Mouse (Mus musculus) thymus, adult 2 months (tissue): ENCODE results near the gene Rrp36. TPM values are rescaled to one million over a fixed set of nuclear protein-coding genes. Genes with fewer than 3 reads are reported as not detected.

Experiments
- DNase-seq: peaks from one replicate; pipeline ENCODE4 v3.0.0; 2021
- H3K27ac ChIP-seq: fragments of 200-500 bp; 2 replicates; pipeline ENCODE4 v1.5.1; 2012; ENCODE audit warnings: low read length, control low read depth; ENCODE audit not compliant: control insufficient read depth, insufficient read depth
- H3K27me3 ChIP-seq: fragments of 200-500 bp; 2 replicates; pipeline ENCODE4 v1.6.1; 2012; ENCODE audit warnings: mild to moderate bottlenecking, low read length, moderate library complexity, mixed read lengths; ENCODE audit not compliant: control insufficient read depth, insufficient read depth
- H3K36me3 ChIP-seq: fragments of 200-500 bp; 2 replicates; pipeline ENCODE4 v1.6.1; 2012; ENCODE audit warnings: mild to moderate bottlenecking, low read length, moderate library complexity; ENCODE audit not compliant: control insufficient read depth, insufficient read depth
- H3K4me1 ChIP-seq: fragments of 200-500 bp; replicated peaks from 2 replicates; pipeline ENCODE4 v1.6.1; 2012; ENCODE audit warnings: low read length; ENCODE audit not compliant: control insufficient read depth, insufficient read depth
- H3K4me3 ChIP-seq: fragments of 200-500 bp; 2 replicates; pipeline ENCODE4 v1.5.1; 2012; ENCODE audit warnings: mild to moderate bottlenecking, low read length, control low read depth, moderate library complexity; ENCODE audit not compliant: control insufficient read depth, insufficient read depth
- CTCF ChIP-seq: fragments of 200-500 bp; IDR thresholded peaks from 2 replicates; pipeline ENCODE4 v1.5.1; 2012; ENCODE audit warnings: mild to moderate bottlenecking, control low read depth, low read length, moderate library complexity, borderline replicate concordance; ENCODE audit not compliant: control insufficient read depth, poor library complexity, insufficient read depth; ENCODE audit errors: extremely low read depth
- POLR2A ChIP-seq: fragments of 200-500 bp; IDR thresholded peaks from 2 replicates; pipeline ENCODE4 v1.6.1; 2012; ENCODE audit warnings: mild to moderate bottlenecking, low read length, control low read depth, moderate library complexity; ENCODE audit not compliant: control insufficient read depth, poor library complexity, insufficient read depth; ENCODE audit errors: extremely low read depth
- WGBS: fragments of 180-500 bp; shearing (Covaris S2); methylation state at CpG from one replicate; pipeline ENCODE4 v1.1.7; 2018; 5-methylcytosine and 5-hydroxymethylcytosine counted together
- polyA plus RNA-seq: library from polyadenylated mRNA; depleted of rRNA; stranded (reverse); fragments of >200 nt; gene quantifications from 2 replicates; pipeline ENCODE4 v1.2.3, GENCODE M21; 2012

The Rrp36 gene
- polyA plus RNA-seq, 1 experiment: 47.8 TPM

DNA sequence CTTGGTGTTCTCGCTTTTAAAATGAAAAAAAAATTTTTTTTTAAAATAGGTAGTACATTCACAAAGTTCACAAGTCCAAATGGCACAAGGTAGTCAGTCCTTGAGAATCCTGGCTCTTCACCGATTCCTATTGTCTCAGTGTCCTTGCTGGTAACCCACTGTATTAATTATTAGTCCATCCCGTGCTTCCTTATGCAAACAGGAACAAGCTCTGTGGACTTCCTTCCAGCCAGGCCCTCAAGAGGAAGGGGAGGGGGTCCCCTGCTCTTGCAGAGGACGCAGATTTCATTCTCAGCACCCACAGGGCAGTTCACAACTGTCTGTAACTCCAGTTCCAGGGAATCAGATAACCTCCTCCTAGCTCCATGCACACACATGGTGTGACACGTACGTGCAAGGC, 18.1 kb downstream of the Rrp36 start:
- H3K27me3 ChIP-seq: no peaks in the 10 kb centered on the region
- no peaks in the 10 kb centered on the region for H3K36me3 ChIP-seq
- WGBS: 97% methylated on average over 6 of the region's 6 CpGs
- H3K4me1 ChIP-seq: peaks cover 9% of the 10 kb centered on the region
- DNase-seq: no peak
- no peak overlapping the region for H3K4me3 ChIP-seq
- H3K27ac ChIP-seq: no peak overlapping the region
- TF ChIP-seq POLR2A: no peak
- no peak for TF ChIP-seq CTCF

DNA sequence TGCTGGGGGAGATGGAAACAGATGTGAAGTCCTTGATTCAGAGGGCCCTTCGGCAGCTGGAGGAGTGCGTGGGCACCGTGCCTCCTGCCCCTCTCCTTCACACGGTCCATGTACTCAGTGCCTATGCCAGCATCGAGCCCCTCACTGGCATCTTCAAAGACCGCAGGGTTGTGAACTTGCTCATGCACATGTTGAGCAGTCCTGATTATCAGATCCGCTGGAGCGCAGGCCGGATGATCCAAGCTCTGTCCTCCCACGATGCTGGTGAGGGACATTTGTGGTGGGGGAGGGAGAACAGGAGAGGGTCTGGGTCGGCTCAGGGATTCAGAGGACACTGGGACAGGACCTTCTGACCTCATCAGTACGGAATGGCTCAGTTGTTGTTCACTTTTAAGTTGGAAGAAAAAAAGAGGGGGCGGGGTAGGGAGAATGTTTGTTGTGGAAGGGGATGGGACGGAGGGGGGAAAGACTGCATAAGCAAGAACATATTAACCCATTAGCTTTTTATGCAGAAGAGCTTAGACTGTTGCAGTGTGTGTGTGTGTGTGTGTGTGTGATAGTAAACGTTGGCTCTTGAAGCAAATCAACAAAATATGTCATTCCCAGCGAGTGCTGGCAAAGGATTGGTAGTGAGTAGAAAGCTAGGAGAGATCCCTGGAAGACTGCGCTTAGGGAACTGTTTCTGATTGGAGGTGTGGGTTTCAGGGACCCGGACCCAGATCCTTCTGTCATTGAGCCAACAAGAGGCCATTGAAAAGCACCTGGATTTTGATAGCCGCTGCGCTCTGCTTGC, 22.2 kb downstream of the Rrp36 start:
- H3K27ac ChIP-seq: no peak overlapping the region
- WGBS: 92% methylated on average over 20 of the region's 20 CpGs
- no peak overlapping the region for H3K4me3 ChIP-seq
- no peaks in the 10 kb centered on the region for H3K36me3 ChIP-seq
- DNase-seq: no peak
- no peaks in the 10 kb centered on the region for H3K27me3 ChIP-seq
- no peak for TF ChIP-seq POLR2A
- TF ChIP-seq CTCF: no peak
- H3K4me1 ChIP-seq: peaks cover 16% of the 10 kb centered on the region

DNA sequence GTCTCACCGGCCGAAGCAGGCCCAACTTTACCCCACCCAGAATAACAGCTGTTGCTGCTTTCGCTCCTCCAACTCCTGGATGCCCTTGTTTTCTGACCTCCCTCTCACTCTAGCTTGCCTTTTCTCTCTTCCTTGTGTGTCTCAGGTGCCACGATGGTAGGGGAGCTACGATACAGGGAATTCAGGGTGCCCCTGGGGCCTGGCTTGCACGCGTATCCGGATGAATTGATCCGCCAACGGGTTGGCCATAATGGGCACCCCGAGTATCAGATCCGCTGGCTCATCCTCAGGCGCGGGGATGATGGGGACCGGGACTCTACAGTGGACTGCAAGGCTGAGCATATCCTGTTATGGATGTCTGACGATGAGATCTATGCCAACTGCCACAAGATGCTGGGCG, 22.9 kb downstream of the Rrp36 start:
- Histone ChIP-seq H3K27me3 (no peaks in the 10 kb centered on the region), H3K27ac (no peak overlapping the region), H3K36me3 (no peaks in the 10 kb centered on the region), H3K4me1 (peaks cover 16% of the 10 kb centered on the region), H3K4me3 (peak overlapping the region; percentile 71; the same call in 1 of the 2 replicates)
- WGBS: 82% methylated on average over 17 of the region's 17 CpGs
- no peak for TF ChIP-seq POLR2A
- TF ChIP-seq CTCF: no peak
- DNase-seq: no peak

DNA sequence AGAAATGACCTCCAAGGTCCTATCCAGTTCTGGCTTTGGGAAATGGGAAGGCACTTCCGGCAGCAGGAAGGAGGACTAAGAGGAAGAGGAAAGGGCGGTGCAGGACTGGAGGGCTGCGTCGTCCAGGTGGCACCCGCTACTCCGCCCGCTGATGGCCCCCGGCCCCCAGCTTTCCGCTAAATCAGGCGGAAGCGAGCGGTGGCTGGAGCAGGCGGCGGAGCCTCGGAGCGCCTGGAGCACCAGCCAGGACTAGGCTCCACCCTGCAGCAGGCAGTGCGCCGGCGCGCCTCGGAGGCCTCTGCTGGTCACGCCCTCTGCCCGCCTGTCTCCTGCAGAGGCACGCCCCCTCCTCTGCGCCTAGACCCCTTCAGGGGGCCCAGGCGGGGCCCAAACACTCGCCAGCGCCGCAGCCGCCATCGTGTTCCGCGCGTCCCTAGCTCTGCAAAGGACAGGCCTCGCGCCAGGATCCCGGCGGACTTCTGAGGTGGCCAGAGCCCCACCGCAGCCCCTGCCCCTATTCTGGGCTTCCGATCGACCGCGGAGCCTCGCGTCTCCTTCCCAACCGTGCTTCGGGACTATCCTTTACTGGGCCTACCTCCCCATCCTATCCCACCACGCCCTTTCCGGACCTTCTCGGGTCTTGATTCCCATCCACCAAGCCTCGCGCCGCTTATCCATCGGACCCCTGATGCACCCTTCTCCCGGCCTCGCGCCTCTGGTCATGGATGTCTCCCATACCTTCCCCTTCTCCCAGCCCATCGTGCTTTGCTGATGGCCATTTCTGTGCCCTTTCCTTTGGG, 23.7 kb downstream of the Rrp36 start, which contains the start of gene Cul7:
Cul7 (plus strand) TSS at position 106 of the 800 bp plus-strand sequence.
- TF ChIP-seq CTCF (peak; percentile 25; the same call in 1 of the 2 replicates), POLR2A (peak; percentile 77)
- Histone ChIP-seq H3K4me1 (peaks cover 16% of the 10 kb centered on the region), H3K4me3 (peak within 1 kb of the TSS; percentile 71), H3K27ac (peak within 1 kb of the TSS; percentile 50), H3K27me3 (no peaks in the 10 kb centered on the region), H3K36me3 (no peaks in the 10 kb centered on the region)
- DNase-seq: peak; percentile 93
- WGBS: under 1% methylated on average over 58 of the region's 58 CpGs

DNA sequence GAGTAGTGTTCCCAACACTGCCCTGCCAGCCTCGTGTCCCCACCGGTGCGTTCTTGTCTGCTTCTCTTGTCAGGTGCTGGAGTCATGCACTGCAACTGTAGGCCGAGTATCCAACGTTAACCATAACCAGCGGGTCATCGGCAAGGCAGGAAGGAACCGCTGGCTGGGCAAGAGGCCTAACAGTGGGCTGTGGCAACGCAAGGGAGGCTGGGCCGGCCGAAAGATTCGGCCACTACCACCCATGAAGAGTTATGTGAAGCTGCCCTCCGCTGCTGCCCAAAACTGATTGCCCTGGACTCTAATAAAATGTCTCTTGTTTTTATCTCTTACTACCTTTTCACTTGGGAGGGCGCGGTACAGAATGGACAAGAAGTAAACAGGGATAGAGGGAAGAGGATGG, 24.3 kb downstream of the Rrp36 start:
- Histone ChIP-seq H3K36me3 (no peaks in the 10 kb centered on the region), H3K4me3 (peak overlapping the region; percentile 71), H3K27ac (peak overlapping the region; percentile 50), H3K27me3 (no peaks in the 10 kb centered on the region), H3K4me1 (peaks cover 22% of the 10 kb centered on the region)
- WGBS: 72% methylated on average over 15 of the region's 15 CpGs
- no peak for DNase-seq
- TF ChIP-seq POLR2A (no peak), CTCF (no peak)

DNA sequence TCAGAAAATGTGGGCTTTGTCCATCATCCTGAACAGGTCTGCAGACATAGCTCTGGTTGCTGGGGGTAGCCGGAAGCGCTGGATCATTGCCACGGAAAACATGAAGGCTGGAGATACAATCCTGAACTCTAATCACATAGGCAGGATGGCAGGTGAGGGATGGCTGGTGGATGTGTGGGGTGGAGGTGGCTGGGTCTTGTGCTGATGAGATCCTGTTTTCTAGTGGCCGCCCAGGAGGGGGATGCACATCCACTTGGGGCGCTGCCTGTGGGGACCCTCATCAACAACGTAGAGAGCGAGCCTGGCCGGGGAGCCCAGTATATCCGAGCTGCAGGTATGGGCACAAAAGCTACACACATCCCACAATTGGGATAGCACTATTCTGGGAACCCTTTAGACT, 25.7 kb downstream of the Rrp36 start:
- Histone ChIP-seq H3K27me3 (no peaks in the 10 kb centered on the region), H3K36me3 (no peaks in the 10 kb centered on the region), H3K4me1 (peaks cover 24% of the 10 kb centered on the region), H3K27ac (no peak overlapping the region), H3K4me3 (no peak overlapping the region)
- TF ChIP-seq POLR2A (no peak), CTCF (no peak)
- no peak for DNase-seq
- 95% methylated on average over 9 of the region's 9 CpGs for WGBS
